Mouse (Mus musculus) intestine, postnatal 0 days (tissue): ENCODE results near the gene Polr3f. TPM values are rescaled to one million over a fixed set of nuclear protein-coding genes. Genes with fewer than 3 reads are reported as not detected.
A peak's percentile ranks its signal among the peaks of the same experiment; 100 is the strongest.

ENCODE experiments used
- ATAC-seq: fragments of 200-750 bp; cut with Nextera tagmentation; 2 replicates; pipeline ENCODE4 v1.8.0; 2017; ENCODE audit warnings: mild to moderate bottlenecking, moderate TSS enrichment, moderate library complexity
- H3K27ac ChIP-seq: fragments of 300-500 bp; sonication (generic); 2 replicates; pipeline ENCODE4 v1.5.1; 2014; ENCODE audit warnings: mild to moderate bottlenecking, low read depth, low read length, moderate library complexity
- H3K27me3 ChIP-seq: fragments of 300-500 bp; sonication (generic); replicated peaks from 2 replicates; pipeline ENCODE4 v1.6.1; 2014; ENCODE audit warnings: low read length, mixed read lengths; ENCODE audit not compliant: control insufficient read depth, insufficient read depth
- H3K36me3 ChIP-seq: fragments of 300-500 bp; sonication (generic); 2 replicates; pipeline ENCODE4 v1.6.1; 2014; ENCODE audit warnings: mild to moderate bottlenecking, moderate library complexity; ENCODE audit not compliant: control insufficient read depth, insufficient read depth
- H3K4me1 ChIP-seq: fragments of 300-500 bp; sonication (generic); replicated peaks from 2 replicates; pipeline ENCODE4 v1.6.1; 2014; ENCODE audit warnings: antibody characterized with exemption, low read length, mixed read lengths; ENCODE audit not compliant: control insufficient read depth, insufficient read depth
- H3K4me2 ChIP-seq: fragments of 300-500 bp; sonication (generic); replicated peaks from 2 replicates; pipeline ENCODE4 v1.6.1; 2014; ENCODE audit warnings: low read depth, mild to moderate bottlenecking, moderate library complexity
- H3K4me3 ChIP-seq: fragments of 300-500 bp; sonication (generic); 2 replicates; pipeline ENCODE4 v1.5.1; 2014; ENCODE audit warnings: low read depth, low read length
- H3K9ac ChIP-seq: fragments of 300-500 bp; sonication (generic); 2 replicates; pipeline ENCODE4 v1.6.1; 2014; ENCODE audit warnings: mild to moderate bottlenecking, low read depth, low read length
- H3K9me3 ChIP-seq: fragments of 300-500 bp; sonication (generic); 2 replicates; pipeline ENCODE4 v1.6.1; 2016; ENCODE audit warnings: mixed run types; ENCODE audit not compliant: control insufficient read depth
- CTCF ChIP-seq: sonication (generic); IDR thresholded peaks from 2 replicates; pipeline ENCODE4 v1.5.1; 2016; ENCODE audit warnings: low read depth, mild to moderate bottlenecking, control low read depth, antibody characterized with exemption, moderate library complexity
- WGBS: fragments of 180-500 bp; shearing (Covaris S2); extraction: QIAGEN DNeasy Blood & Tissue Kit; methylation state at CpG from one replicate; pipeline ENCODE4 v1.1.7; 2014; 5-methylcytosine and 5-hydroxymethylcytosine counted together
- polyA plus RNA-seq: library from polyadenylated mRNA; unstranded; fragments of >200 nt; fragmentation: Nextera tagmentation; extraction: Ambion mirVana; gene quantifications from 2 replicates; pipeline ENCODE4 v1.2.1, GENCODE M21; 2015

Gene Polr3f
- polyA plus RNA-seq, 1 experiment from 2014 or later = 6.7 TPM

DNA sequence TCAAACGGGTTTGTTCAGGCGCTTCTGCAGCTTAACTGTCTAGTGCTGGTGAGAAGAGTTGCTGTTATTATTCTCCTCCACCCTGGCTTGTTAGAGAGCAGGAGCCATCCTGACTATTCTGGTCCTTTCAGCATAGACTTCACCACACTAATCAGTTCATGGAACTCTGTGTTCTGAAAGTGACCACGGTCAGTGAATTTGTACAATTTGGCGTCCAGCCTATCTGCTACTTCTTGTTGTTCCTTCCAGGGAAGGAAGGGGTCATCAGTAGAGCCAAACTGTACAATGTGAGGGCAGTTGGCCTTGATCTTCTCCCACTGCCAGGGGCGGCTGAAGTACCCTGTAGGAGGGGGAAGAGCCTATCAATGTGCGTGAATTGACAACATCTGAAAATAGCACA lies 16.2 kb downstream of the Polr3f start:
- H3K4me3 ChIP-seq = no peak overlapping the region
- peaks cover 44% of the 10 kb centered on the region for H3K36me3 ChIP-seq
- WGBS = 90% methylated on average over 6 of the region's 6 CpGs
- no peak for ATAC-seq
- H3K4me2 ChIP-seq = no peak overlapping the region
- H3K9ac ChIP-seq = no peak overlapping the region
- no peaks in the 10 kb centered on the region for H3K9me3 ChIP-seq
- no peaks in the 10 kb centered on the region for H3K4me1 ChIP-seq
- H3K27me3 ChIP-seq = no peaks in the 10 kb centered on the region
- no peak overlapping the region for H3K27ac ChIP-seq
- no peak for TF ChIP-seq CTCF

DNA sequence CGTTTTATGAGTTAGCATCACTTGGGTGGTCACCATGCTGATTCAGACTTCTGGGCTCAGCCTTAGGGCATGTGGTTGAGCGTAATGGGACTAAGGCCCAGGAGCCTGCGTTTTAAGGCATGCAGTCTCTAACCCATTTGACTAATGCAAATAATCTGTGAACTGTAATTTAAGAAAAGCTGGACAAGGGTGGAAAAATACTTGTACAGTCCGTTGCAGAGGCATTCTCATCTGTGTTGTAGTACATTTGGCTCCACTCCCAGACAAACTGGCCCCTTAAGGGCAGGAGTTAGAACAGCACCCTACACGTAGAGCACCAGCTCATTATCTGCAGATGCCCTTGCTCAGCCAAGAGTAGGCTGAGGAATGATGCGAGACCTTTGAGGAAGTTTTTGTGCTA lies 17.1 kb downstream of the Polr3f start:
- Histone ChIP-seq H3K4me3 (no peak overlapping the region), H3K27me3 (no peaks in the 10 kb centered on the region), H3K9me3 (no peaks in the 10 kb centered on the region), H3K9ac (no peak overlapping the region), H3K4me2 (no peak overlapping the region), H3K4me1 (no peaks in the 10 kb centered on the region), H3K36me3 (peaks cover 40% of the 10 kb centered on the region), H3K27ac (no peak overlapping the region)
- WGBS = 61% methylated on average over 6 of the region's 6 CpGs
- TF ChIP-seq CTCF = no peak
- ATAC-seq = no peak

DNA sequence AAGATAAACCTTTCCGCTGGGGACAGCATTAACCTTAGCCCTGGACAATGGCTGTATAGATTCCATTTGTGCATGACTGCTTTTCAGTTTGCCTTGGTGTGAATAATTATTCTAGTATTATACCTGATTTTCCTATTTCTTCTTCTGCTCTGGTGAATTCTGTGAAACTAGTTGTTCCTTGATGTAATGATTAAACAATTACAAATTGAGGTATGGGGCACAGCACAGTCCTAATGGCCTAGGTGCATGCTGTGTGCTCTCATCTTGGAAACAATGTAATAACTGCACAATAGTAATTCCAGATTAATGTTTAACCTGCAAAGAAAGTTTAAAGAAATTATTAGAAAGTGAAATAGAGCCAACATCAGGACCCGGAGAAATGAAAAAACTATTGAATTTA lies 17.5 kb downstream of the Polr3f start:
- Histone ChIP-seq H3K4me2 (no peak overlapping the region), H3K27me3 (no peaks in the 10 kb centered on the region), H3K9me3 (no peaks in the 10 kb centered on the region), H3K36me3 (peaks cover 37% of the 10 kb centered on the region), H3K4me3 (no peak overlapping the region), H3K27ac (no peak overlapping the region), H3K4me1 (peaks cover 2% of the 10 kb centered on the region), H3K9ac (no peak overlapping the region)
- TF ChIP-seq CTCF = no peak
- no peak for ATAC-seq
- 55% methylated on average over 2 of the region's 2 CpGs for WGBS

DNA sequence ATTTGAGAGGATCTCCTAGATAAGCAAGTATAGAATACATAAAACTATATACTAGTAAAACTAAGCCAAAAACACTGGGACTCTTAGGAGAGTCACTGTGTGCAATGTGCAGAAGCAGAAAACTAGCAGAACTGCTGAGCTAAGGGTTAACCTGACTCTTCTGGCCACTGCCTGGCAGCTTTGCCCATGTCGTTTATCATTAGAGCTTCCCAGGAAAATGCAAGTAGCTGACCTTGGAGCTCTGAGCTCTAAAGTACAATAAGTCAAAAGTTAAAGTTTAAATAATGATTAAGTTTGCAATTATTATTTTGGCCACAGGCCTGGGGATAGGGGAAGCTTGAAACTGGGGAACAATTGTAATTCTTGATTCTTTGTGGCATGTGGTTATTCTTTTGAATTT lies 18.0 kb downstream of the Polr3f start:
- ATAC-seq = no peak
- no peak for TF ChIP-seq CTCF
- H3K27me3 ChIP-seq = no peaks in the 10 kb centered on the region
- no peak overlapping the region for H3K4me3 ChIP-seq
- 13% methylated on average over 1 of the region's 1 CpGs for WGBS
- no peaks in the 10 kb centered on the region for H3K9me3 ChIP-seq
- H3K9ac ChIP-seq = no peak overlapping the region
- no peak overlapping the region for H3K27ac ChIP-seq
- H3K36me3 ChIP-seq = peaks cover 33% of the 10 kb centered on the region
- no peak overlapping the region for H3K4me2 ChIP-seq
- peaks cover 3% of the 10 kb centered on the region for H3K4me1 ChIP-seq

DNA sequence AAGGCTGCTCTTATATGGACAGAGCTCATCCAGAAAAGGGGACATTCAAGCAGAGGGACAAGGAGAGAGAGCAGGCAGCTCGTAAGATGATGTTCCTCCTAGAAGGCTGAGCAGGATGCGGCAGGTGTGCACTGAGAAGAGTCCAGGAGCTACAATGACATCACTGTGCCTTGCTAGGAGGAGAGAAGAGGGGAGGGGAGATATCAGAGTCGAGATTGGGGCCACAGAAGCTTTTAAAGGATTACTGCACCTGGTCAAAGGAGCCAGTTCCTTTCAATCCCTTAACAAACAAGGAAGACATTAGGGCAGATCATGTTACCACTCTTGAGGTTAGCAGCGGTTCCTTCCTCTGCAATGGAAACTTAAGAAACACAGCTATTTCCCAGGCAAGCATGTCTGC lies 20.0 kb downstream of the Polr3f start:
- Histone ChIP-seq H3K4me3 (no peak overlapping the region), H3K4me2 (no peak overlapping the region), H3K36me3 (peaks cover 28% of the 10 kb centered on the region), H3K27me3 (no peaks in the 10 kb centered on the region), H3K27ac (no peak overlapping the region), H3K9me3 (no peaks in the 10 kb centered on the region), H3K9ac (no peak overlapping the region), H3K4me1 (peaks cover 3% of the 10 kb centered on the region)
- WGBS = 71% methylated on average over 4 of the region's 4 CpGs
- no peak for TF ChIP-seq CTCF
- ATAC-seq = no peak

DNA sequence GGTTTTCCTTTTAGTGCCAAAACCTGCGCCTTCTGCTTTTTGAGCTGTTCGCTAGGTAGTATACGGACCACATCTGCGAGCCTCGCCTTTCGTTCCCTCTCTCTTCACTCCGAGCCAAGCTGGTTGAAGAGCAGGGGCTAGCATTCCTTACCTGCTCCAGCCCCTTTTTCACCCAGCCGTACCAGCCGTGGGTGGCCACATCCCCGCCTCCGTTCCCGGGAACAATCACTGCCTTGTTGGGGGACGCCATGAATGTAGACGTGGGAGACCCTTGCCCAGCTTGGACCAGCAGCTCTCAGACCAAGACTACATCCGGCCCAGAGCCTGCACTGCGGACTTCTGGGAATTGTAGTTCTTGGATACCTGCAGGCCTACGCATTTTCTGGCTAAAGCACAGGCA lies 23.0 kb downstream of the Polr3f start, which contains the start of gene Rbbp9:
Gene Rbbp9 (minus strand): TSS at position 341 of the 400 bp plus-strand sequence.
- H3K9ac ChIP-seq = peak within 1 kb of the TSS; percentile 50
- no peaks in the 10 kb centered on the region for H3K27me3 ChIP-seq
- H3K36me3 ChIP-seq = peaks cover 15% of the 10 kb centered on the region
- under 1% methylated on average over 17 of the region's 17 CpGs for WGBS
- H3K4me2 ChIP-seq = peak within 1 kb of the TSS; percentile 66
- H3K4me3 ChIP-seq = peak within 1 kb of the TSS; percentile 71
- H3K4me1 ChIP-seq = peaks cover 7% of the 10 kb centered on the region
- TF ChIP-seq CTCF = no peak
- ATAC-seq = peak; percentile 73
- no peak within 1 kb of the TSS for H3K27ac ChIP-seq
- H3K9me3 ChIP-seq = no peaks in the 10 kb centered on the region

DNA sequence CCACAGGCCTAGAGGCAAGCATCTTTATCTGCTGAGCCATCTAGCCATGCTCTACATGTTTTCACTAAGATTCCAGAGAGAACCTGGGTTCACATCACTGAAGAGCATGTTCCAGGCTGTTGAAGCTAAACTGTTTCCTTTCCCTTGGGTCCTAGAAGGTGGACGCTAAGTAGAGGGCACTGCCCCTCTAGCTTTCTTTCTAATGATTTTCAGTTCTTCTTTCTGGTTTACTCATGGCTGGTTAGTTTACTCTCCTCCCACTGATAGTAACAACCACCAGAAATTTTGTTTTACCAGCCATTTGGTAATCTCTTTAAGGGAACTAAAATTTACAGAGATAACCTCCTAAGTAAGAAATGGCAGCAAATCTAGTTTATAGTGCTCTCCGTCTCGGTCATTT lies 26.4 kb downstream of the Polr3f start:
- no peak overlapping the region for H3K27ac ChIP-seq
- H3K4me1 ChIP-seq = peaks cover 11% of the 10 kb centered on the region
- no peaks in the 10 kb centered on the region for H3K36me3 ChIP-seq
- no peak for ATAC-seq
- H3K4me2 ChIP-seq = no peak overlapping the region
- H3K4me3 ChIP-seq = no peak overlapping the region
- TF ChIP-seq CTCF = no peak
- no peak overlapping the region for H3K9ac ChIP-seq
- H3K9me3 ChIP-seq = no peaks in the 10 kb centered on the region
- WGBS = 88% methylated on average over 3 of the region's 3 CpGs
- H3K27me3 ChIP-seq = no peaks in the 10 kb centered on the region
